Mouse (Mus musculus) spleen, postnatal 36 days (tissue): ENCODE data around the gene Hist2h2aa2.
"Not testable (repeated sequence)": the region's sequence is repeated elsewhere in the genome, so short reads cannot be mapped to it uniquely, and the experiment has no call there.

Source experiments
- DNase-seq, 2 experiments: peaks; one replicate each; pipeline ENCODE4 v3.0.0; 2022; ENCODE audit warnings: low spot score in 2 of 2, mixed read lengths in 1 of 2

Hist2h2aa2 gene

DNA sequence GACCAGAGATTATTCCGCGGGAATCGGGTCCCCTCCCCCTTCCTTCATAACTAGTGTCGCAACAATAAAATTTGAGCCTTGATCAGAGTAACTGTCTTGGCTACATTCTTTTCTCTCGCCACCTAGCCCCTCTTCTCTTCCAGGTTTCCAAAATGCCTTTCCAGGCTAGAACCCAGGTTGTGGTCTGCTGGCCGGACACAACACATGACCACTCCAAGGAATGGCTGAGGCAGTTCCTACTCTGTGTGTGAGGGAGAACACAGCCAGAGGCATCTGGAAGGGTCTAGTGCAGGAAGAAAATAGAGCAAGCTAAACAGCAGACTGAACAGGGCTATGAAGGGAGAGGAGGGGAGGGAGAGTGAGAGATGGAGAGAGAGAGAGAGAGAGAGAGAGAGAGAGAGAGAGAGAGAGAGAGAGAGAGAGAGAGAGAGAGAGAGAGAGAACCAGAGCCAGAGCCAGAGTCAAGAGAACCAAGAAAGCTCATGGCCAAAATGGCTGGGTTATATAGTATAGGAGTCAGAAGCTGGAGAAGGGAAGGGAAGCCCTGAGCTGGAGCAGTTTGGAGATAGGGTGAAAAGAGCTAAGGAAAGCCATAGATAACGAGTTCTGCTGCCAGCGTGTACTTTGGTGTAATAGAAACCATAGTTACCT, 41.4 kb downstream of the Hist2h2aa2 start:
- DNase-seq = not testable (repeated sequence)

DNA sequence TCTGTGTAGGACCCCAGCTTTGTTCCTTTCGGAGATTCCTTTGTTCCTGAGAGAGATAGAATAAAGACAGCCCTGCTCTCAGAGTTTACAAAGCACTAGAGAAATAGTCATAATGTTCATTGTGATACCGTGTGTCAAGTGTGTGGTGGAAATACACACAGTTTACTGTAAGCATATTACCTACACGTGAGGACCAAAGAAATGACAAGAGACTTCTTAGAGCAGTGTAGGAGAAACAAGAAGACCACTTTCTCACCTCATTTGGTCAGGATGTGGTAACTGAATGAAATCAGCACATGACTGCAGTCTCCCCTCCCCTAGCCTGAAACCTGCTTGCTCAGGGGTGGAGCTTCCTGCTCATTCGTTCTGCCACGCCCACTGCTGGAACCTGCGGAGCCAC, 41.9 kb downstream of the Hist2h2aa2 start:
- peak; percentile 60 to 65 for DNase-seq

DNA sequence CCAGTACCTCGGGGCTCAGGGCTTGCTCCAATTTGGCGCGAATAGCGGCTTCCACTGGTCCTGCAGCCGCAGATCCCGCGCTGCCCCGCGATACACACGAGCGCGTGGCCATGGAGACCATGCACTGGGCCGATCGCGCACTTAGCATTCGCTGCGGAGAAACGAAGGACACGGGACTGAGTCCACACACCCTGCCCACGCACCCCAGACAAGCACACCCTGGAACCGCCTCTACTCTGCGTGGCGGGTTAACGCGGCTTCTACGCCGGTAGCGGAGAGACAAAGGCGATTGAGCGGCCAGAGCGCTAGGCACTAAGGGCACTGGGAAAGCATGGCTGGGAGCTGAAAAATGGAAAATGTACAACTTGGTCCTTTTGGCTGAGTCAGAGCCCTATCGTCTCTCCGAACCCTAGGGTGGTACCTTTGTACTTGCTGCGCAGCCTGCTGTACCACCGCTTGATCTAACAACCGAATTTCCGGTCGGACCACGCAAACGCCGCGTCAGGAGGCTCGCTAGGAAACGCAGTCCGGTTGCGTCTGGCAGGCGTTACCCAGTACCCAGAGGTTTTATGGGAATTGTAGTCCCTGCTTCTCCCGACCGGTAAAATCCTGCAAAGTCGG, 42.8 kb downstream of the Hist2h2aa2 start:
- peak; percentile 90 for DNase-seq

DNA sequence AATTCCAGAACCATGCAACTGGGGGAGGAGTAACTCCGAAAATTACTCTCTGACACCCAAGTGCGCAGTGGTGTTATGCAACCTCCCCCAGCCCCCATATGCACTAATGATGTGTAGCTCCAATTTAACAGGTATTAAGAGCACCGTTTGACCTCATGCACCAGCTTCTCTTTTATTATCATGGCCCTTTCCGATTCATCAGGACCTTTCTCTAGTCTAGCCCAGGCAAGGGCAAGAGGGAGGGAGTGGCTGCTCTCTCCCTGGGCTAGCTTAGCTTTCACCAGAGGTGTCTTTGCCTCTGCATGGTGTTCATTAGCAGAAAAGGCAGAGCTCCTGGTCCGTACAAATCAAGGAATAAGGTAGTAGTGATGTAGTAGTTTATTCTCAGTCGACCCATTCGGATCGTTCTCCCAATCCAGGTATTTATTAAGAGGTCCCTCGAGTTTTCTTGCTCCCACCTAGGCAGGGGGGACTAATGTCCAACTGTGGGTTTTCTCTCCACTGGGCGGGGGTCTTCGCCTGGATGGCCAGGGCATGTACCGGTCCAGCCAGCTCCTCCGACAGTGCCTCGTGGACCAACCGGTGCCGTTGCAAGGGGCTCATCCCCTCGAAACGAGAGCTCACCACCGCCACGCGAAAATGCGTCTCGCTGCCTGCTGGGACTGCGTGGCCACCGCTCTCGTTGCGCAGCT, 43.5 kb downstream of the Hist2h2aa2 start:
- DNase-seq = no peak

DNA sequence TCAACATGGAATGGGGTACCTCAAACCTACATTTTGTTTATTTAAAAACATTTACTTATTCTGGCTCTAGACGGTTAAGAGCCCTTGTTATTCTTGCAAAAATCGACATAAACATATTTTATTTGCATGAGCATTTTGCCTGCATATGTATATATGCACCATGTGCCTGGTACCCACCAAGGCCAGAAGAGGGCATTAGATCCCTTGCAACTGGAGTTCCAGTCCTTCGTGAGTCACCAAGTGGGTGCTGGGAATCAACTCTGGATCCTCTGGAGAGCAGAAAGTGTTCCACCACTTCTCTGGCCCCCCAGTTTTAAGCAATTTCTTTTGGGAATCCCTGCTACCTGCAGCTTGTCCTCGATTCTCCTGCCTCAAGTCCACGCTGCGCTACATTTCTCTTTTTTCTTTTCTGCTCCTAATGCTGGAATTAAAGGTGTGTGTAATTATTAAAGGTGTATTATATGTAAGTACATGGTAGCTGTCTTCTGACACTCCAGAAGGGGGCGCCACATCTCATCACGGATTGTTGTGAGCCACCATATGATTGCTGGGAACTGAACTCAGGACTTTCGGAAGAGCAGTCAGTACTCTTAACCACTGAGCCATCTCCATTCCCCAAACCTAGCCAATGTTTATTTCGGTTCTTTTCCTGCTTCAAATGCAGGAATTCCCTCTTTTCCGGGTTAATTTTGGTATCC, 44.3 kb downstream of the Hist2h2aa2 start:
- no peak for DNase-seq

DNA sequence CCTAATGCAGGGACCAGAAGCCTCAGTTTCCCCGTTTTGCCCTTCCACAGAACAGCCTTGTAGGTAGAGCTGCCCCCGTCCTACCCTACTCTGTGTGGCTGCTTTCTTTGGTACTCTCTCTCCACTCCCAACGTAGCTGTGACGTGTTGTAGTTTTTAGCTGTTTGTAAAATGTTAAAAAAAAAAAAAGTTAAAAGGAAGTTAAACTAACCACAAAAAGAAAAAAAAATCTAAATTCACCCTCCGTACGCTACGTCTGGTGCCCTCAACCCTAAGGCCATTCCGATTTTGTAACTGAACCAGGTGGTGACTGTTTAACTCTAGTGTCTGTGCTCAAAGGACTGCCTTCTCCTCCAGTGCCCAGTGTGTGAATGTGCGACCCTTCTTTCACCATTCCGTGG, 45.1 kb downstream of the Hist2h2aa2 start:
- no peak for DNase-seq

DNA sequence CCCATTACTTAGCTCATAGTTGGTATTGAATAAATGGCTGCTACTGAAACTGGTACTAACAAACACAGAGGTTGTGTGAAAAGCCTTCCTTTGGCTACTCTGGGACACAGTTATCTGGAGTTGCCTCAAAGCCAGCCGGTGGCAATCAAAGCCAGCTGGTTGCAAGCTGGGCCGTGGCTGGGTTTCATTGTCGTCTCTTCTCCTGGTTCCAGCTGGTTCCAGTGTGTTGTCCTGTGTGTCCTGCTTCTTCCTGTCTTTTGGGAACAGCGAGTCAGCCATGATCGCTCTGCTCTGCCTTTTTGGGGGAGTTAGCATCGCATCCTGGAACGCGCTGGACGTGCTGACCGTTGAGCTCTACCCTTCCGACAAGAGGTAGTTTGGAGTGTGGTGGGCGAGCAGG, 47.1 kb downstream of the Hist2h2aa2 start:
- no peak for DNase-seq
